Mouse (Mus musculus) splenic B cell, adult 2 months (primary cell): ENCODE results near the gene Ankrd36.

Source experiments
- DNase-seq: peaks from one replicate; pipeline ENCODE4 v3.0.0-alpha.2; 2011; ENCODE audit warnings: low read depth, low spot score
- H3K27me3 ChIP-seq: 2 replicates; pipeline ENCODE4 v1.6.1; 2012; ENCODE audit warnings: mild to moderate bottlenecking, low read length, moderate library complexity, mixed read lengths; ENCODE audit not compliant: control insufficient read depth, poor library complexity, insufficient read depth, severe bottlenecking
- H3K36me3 ChIP-seq: 2 replicates; pipeline ENCODE4 v1.6.1; 2012; ENCODE audit warnings: mild to moderate bottlenecking, low read length, moderate library complexity, mixed read lengths; ENCODE audit not compliant: control insufficient read depth, poor library complexity, insufficient read depth, severe bottlenecking

Ankrd36 gene

GRCm38 (mm10) chr11:5682541-5682940, 113.1 kb downstream of the Ankrd36 start:
- no peak for DNase-seq
- Histone ChIP-seq H3K27me3 (no peaks in the 10 kb centered on the region), H3K36me3 (no peaks in the 10 kb centered on the region)

- Histone ChIP-seq H3K36me3 (no peaks in the 10 kb centered on the region), H3K27me3 (no peaks in the 10 kb centered on the region)
- DNase-seq, result no peak
Measured at GRCm38 (mm10) chr11:5684283-5684682, 114.8 kb downstream of the Ankrd36 start.

DNA sequence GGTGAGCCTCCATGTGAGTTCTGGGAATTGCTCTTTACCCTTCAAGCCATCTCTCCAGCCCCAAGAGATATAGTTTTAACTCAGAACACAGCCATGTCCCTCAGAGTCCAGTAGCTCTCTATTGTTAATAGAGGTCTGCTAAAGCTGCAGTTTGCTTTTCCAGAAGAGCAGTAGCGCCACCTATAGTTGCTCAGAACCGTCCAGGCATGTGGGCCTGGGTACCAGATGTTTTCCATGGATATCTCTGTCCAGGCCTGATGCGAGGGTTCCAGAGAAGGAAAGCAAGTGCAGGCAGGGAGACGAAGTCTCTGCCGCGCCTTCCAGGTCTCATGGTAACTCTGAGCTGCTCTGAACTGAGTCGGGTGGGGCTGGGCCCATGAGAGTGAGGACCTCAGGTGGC, 122.3 kb downstream of the Ankrd36 start:
- no peak for DNase-seq
- no peaks in the 10 kb centered on the region for H3K27me3 ChIP-seq
- H3K36me3 ChIP-seq, result no peaks in the 10 kb centered on the region

- DNase-seq, result no peak
- H3K27me3 ChIP-seq, result no peaks in the 10 kb centered on the region
- H3K36me3 ChIP-seq, result peaks cover 8% of the 10 kb centered on the region; the same call in 1 of the 2 replicates
Measured at GRCm38 (mm10) chr11:5700808-5701207, 131.3 kb downstream of the Ankrd36 start.

GRCm38 (mm10) chr11:5701300-5701699, 131.8 kb downstream of the Ankrd36 start:
- DNase-seq, result no peak
- Histone ChIP-seq H3K27me3 (no peaks in the 10 kb centered on the region), H3K36me3 (peaks cover 8% of the 10 kb centered on the region; the same call in 1 of the 2 replicates)

- no peak for DNase-seq
- no peaks in the 10 kb centered on the region for H3K27me3 ChIP-seq
- peaks cover 8% of the 10 kb centered on the region; the same call in 1 of the 2 replicates for H3K36me3 ChIP-seq
Measured at GRCm38 (mm10) chr11:5701821-5702220, 132.3 kb downstream of the Ankrd36 start.

GRCm38 (mm10) chr11:5702271-5702956, 132.9 kb downstream of the Ankrd36 start:
- no peaks in the 10 kb centered on the region for H3K27me3 ChIP-seq

GRCm38 (mm10) chr11:5702957-5703332, 133.5 kb downstream of the Ankrd36 start:
- peaks cover 8% of the 10 kb centered on the region; the same call in 1 of the 2 replicates for H3K36me3 ChIP-seq
- no peak for DNase-seq
- H3K27me3 ChIP-seq, result no peaks in the 10 kb centered on the region

More at GRCm38 (mm10) chr11:5702271-5702956, 132.9 kb downstream of the Ankrd36 start:
- H3K36me3 ChIP-seq, result peaks cover 8% of the 10 kb centered on the region; the same call in 1 of the 2 replicates
- no peak for DNase-seq

DNA sequence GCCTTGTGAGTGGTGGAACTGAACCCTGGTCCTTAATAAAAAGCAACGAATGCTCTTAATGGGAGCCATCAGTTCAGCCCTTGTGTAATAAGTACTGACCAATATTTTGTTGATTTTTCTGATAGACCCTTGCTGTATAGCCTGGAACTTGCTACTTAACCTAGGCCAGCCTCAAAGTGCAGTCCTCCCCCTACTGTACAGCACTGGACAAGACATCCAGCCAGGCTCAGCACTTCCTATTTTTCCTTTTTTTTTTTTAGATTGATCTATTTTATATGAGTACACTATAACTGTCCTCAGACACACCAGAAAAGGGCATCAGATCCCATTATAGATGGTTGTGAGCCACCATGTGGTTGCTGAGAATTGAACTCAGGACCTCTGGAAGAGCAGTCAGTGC, 133.9 kb downstream of the Ankrd36 start:
- Histone ChIP-seq H3K27me3 (no peaks in the 10 kb centered on the region), H3K36me3 (peaks cover 8% of the 10 kb centered on the region; the same call in 1 of the 2 replicates)
- DNase-seq, result no peak

GRCm38 (mm10) chr11:5705972-5706371, 136.5 kb downstream of the Ankrd36 start:
- Histone ChIP-seq H3K36me3 (peaks cover 8% of the 10 kb centered on the region; the same call in 1 of the 2 replicates), H3K27me3 (no peaks in the 10 kb centered on the region)
- no peak for DNase-seq

GRCm38 (mm10) chr11:5706874-5707529, 137.5 kb downstream of the Ankrd36 start:
- Histone ChIP-seq H3K27me3 (no peaks in the 10 kb centered on the region), H3K36me3 (peaks cover 8% of the 10 kb centered on the region; the same call in 1 of the 2 replicates)
- DNase-seq, result no peak

GRCm38 (mm10) chr11:5707530-5708353, 138.3 kb downstream of the Ankrd36 start:
- Histone ChIP-seq H3K36me3 (peaks cover 8% of the 10 kb centered on the region; the same call in 1 of the 2 replicates), H3K27me3 (no peaks in the 10 kb centered on the region)

GRCm38 (mm10) chr11:5715179-5715578, 145.7 kb downstream of the Ankrd36 start:
- no peaks in the 10 kb centered on the region for H3K27me3 ChIP-seq
- no peaks in the 10 kb centered on the region; the same call in 1 of the 2 replicates for H3K36me3 ChIP-seq
- DNase-seq, result no peak

More at GRCm38 (mm10) chr11:5707530-5708353, 138.3 kb downstream of the Ankrd36 start:
- DNase-seq, result peak; percentile 95

DNA sequence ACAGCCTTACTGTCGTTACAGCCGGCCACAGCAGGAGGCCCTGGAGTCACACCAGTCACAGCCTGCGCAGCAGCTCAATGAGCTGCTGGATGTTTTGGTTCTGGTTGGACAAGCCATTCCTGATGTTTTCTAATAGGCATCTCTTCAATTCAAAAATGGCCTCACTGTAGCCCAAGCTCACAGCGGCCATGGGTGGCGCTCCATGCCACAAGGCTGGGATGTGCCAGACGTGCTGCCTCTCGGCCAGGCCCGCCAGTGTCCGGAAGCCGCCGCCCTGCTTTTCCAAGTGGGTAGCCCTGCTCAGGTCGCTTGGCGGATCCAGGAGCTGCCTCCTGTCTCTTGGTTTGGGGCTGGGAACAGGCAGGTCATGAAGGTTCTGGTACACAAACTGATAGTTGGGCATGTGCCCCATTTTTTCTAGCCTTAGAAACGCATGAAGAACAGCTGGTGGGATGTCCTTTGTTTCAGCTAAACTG, 146.2 kb downstream of the Ankrd36 start, which contains the start of gene Mrps24:
Gene Mrps24 (minus strand): TSS at position 51 of the 476 bp plus-strand sequence.
- Histone ChIP-seq H3K36me3 (no peaks in the 10 kb centered on the region; the same call in 1 of the 2 replicates), H3K27me3 (no peaks in the 10 kb centered on the region)
- no peak for DNase-seq
